Mouse (Mus musculus) hindbrain, embryonic 10.5 days (tissue): ENCODE measurements around the gene Cela1. TPM values are rescaled to one million over a fixed set of nuclear protein-coding genes. Genes with fewer than 3 reads are reported as not detected.

Source experiments
- DNase-seq: peaks from one replicate; pipeline ENCODE4 v3.0.0-alpha.2; 2017; ENCODE audit warnings: low spot score
- H3K27ac ChIP-seq: fragments of 300-500 bp; sonication (generic); 2 replicates; pipeline ENCODE4 v1.5.1; 2016; ENCODE audit warnings: mild to moderate bottlenecking, moderate library complexity
- H3K27me3 ChIP-seq: fragments of 300-500 bp; sonication (generic); 2 replicates; pipeline ENCODE4 v1.6.1; 2016; ENCODE audit warnings: mild to moderate bottlenecking; ENCODE audit not compliant: poor library complexity, insufficient read depth, severe bottlenecking
- H3K36me3 ChIP-seq: fragments of 300-500 bp; sonication (generic); 2 replicates; pipeline ENCODE4 v1.6.1; 2016; ENCODE audit warnings: mild to moderate bottlenecking, moderate library complexity
- H3K4me1 ChIP-seq: fragments of 300-500 bp; sonication (generic); replicated peaks from 2 replicates; pipeline ENCODE4 v1.6.1; 2016; ENCODE audit warnings: mild to moderate bottlenecking
- H3K4me3 ChIP-seq: fragments of 300-500 bp; sonication (generic); 2 replicates; pipeline ENCODE4 v1.5.1; 2016; ENCODE audit warnings: mild to moderate bottlenecking, moderate library complexity
- H3K9me3 ChIP-seq: fragments of 300-500 bp; sonication (generic); 2 replicates; pipeline ENCODE4 v1.6.1; 2016; ENCODE audit warnings: mild to moderate bottlenecking, moderate library complexity
- WGBS: fragments of 180-500 bp; shearing (Covaris S2); methylation state at CpG from one replicate; pipeline ENCODE4 v1.1.7; 2016; 5-methylcytosine and 5-hydroxymethylcytosine counted together
- polyA plus RNA-seq: library from polyadenylated mRNA; unstranded; fragments of >200 nt; fragmentation: Nextera tagmentation; extraction: Ambion mirVana; gene quantifications from 2 replicates; pipeline ENCODE4 v1.2.1, GENCODE M21; 2016

Cela1 gene
- polyA plus RNA-seq, 1 experiment from 2014 or later, result 1.6 TPM

DNA sequence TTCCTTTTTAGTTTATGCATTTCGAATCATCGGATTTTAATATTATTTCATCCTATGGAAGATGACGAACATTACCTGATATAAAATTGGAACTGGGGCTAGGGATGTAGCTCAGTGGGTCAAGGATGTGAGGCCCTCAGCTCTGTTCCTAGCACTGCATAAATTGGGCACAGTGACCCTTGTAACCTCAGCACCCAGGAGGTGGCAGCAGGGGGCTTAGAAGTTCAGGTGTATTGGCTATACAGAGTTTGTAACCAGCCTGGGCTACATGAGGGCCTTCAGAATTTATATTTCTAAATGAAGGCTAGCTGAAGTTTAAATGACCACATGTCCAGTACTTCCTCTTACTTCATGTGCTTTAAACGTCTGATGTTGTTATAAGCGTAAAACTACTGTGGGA lies 33.7 kb upstream of the Cela1 start:
- no peak overlapping the region for H3K4me3 ChIP-seq
- no peak overlapping the region for H3K27ac ChIP-seq
- no peaks in the 10 kb centered on the region for H3K36me3 ChIP-seq
- peaks cover 14% of the 10 kb centered on the region; the same call in 1 of the 2 replicates for H3K27me3 ChIP-seq
- no peaks in the 10 kb centered on the region for H3K9me3 ChIP-seq
- DNase-seq, result no peak
- H3K4me1 ChIP-seq, result no peaks in the 10 kb centered on the region; the same call in 1 of the 2 replicates
- WGBS, result 91% methylated on average over 5 of the region's 5 CpGs

DNA sequence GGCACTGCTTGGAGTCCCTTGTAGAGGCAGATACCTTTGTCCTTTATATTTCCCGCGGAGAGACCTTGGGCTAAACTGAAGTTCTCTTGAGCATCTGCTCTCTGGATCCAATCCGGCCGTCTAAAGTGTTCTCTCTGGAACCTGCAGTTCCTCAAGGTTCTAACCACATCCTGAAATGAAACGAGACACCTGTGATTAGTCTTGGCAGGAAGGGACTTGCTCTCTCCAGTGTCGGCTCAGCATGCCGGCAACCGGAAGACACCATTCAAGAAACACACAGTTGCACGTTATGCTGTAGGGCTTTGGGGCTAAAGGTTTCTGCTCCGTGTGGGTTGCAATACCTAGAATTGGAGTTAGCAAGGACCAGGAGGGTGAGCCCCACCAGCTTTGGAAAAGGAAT lies 32.3 kb upstream of the Cela1 start:
- WGBS, result 91% methylated on average over 10 of the region's 10 CpGs
- Histone ChIP-seq H3K27ac (no peak overlapping the region), H3K9me3 (no peaks in the 10 kb centered on the region), H3K4me1 (no peaks in the 10 kb centered on the region; the same call in 1 of the 2 replicates), H3K36me3 (no peaks in the 10 kb centered on the region), H3K27me3 (0 out of 2 replicates have a peak, but pooled peaks cover 10% of the 10 kb centered on the region), H3K4me3 (no peak overlapping the region)
- DNase-seq, result no peak

DNA sequence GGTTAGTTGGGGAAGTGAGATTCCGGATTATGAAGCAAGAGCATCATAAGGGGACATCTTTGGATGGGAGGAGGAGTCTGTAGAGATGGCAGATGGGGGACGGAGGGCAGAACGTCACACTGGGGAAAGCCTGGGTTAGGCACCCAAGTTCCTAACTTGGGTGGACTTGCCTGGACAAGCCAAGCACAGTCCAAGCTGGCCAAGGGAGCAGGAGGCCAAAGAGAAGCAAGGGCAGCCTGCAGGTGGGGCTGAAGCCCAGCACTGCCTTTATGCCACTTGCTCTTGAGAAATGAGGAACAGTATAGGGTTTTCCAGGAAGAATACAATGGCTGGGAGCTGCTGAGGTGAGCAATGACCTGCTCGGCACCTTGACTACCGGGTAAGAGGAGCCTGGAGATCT lies 31.5 kb upstream of the Cela1 start:
- H3K27ac ChIP-seq, result no peak overlapping the region
- H3K27me3 ChIP-seq, result 0 out of 2 replicates have a peak, but pooled peaks cover 10% of the 10 kb centered on the region
- no peaks in the 10 kb centered on the region for H3K36me3 ChIP-seq
- 92% methylated on average over 5 of the region's 5 CpGs for WGBS
- H3K4me1 ChIP-seq, result no peaks in the 10 kb centered on the region; the same call in 1 of the 2 replicates
- no peaks in the 10 kb centered on the region for H3K9me3 ChIP-seq
- no peak for DNase-seq
- H3K4me3 ChIP-seq, result no peak overlapping the region

DNA sequence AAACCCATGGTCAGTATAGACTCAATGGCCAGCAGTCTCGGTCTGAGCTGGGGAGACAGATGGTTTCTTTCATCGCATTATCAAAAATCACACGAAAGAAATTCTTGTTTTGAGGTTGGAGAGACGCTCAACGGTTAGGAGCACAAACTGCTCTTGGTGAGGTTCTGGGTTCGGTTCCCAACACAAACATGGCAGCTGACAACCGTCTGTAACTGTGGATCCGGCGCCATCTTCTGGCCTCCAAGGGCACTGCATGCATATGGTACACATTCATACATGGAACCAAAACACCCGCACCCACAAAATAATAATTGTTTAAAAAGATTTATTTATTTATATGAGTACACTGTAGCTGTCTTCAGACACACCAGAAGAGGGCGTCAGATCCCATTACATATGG lies 30.9 kb upstream of the Cela1 start:
- H3K27me3 ChIP-seq, result 0 out of 2 replicates have a peak, but pooled peaks cover 10% of the 10 kb centered on the region
- H3K27ac ChIP-seq, result no peak overlapping the region
- no peaks in the 10 kb centered on the region for H3K9me3 ChIP-seq
- H3K36me3 ChIP-seq, result no peaks in the 10 kb centered on the region
- WGBS, result 78% methylated on average over 11 of the region's 11 CpGs
- no peaks in the 10 kb centered on the region; the same call in 1 of the 2 replicates for H3K4me1 ChIP-seq
- H3K4me3 ChIP-seq, result no peak overlapping the region
- no peak for DNase-seq

DNA sequence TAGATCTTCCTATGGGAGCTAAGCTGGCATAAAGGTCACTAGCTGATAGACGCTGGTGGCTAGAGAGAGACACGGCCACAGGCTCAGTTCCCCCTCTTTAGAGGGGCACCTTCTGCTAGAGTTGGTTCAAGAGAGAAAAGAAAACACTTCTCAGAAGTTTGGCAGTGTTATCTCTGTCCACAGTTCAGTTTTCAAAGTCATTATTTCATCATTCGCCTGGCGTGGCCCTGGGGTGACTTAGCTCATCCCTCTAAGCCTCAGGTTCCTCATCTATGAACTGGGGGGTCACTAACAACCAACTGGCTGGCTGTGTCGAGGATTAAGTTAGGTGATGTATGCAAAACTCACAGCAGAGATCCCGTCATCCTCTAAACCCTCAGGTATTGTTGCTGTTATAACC lies 30.2 kb upstream of the Cela1 start:
- 0 out of 2 replicates have a peak, but pooled peaks cover 6% of the 10 kb centered on the region for H3K27me3 ChIP-seq
- H3K4me3 ChIP-seq, result no peak overlapping the region
- H3K36me3 ChIP-seq, result no peaks in the 10 kb centered on the region
- no peaks in the 10 kb centered on the region for H3K9me3 ChIP-seq
- 84% methylated on average over 6 of the region's 6 CpGs for WGBS
- no peaks in the 10 kb centered on the region; the same call in 1 of the 2 replicates for H3K4me1 ChIP-seq
- H3K27ac ChIP-seq, result no peak overlapping the region
- DNase-seq, result no peak

DNA sequence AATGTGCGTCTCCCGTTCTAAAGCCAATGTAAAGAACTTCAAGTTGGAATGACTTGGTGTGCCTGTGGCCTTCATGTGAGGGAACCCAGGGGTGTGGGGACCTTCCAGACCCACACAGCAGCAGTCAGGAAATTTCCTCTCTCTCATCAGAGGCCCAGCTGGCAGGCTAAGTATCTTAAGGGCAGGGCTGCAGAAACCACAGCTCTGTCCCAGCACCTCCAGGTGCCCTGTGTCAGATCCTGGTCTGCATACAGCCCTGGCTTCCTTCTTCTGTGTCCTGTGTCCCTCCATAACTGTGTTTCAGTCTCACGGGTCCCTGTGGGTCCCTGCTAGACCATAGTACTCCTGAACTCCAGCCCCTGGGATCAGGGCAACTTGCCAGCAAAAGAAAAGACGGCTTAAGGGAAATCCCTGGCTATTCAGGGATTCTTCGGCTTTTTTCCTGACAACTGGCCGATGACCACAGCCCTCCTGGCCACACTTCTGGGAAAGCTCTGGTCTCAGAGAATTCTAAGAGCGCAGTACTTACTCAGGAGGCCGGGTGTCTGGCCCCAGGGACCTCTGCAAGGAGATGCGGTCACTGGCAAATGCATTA lies 27.8 kb upstream of the Cela1 start:
- Histone ChIP-seq H3K4me1 (peaks cover 6% of the 10 kb centered on the region; the same call in 1 of the 2 replicates), H3K36me3 (no peaks in the 10 kb centered on the region), H3K9me3 (no peaks in the 10 kb centered on the region), H3K27ac (no peak overlapping the region), H3K4me3 (no peak overlapping the region), H3K27me3 (0 out of 2 replicates have a peak, but pooled peaks cover 6% of the 10 kb centered on the region)
- 82% methylated on average over 9 of the region's 9 CpGs for WGBS
- DNase-seq, result no peak

DNA sequence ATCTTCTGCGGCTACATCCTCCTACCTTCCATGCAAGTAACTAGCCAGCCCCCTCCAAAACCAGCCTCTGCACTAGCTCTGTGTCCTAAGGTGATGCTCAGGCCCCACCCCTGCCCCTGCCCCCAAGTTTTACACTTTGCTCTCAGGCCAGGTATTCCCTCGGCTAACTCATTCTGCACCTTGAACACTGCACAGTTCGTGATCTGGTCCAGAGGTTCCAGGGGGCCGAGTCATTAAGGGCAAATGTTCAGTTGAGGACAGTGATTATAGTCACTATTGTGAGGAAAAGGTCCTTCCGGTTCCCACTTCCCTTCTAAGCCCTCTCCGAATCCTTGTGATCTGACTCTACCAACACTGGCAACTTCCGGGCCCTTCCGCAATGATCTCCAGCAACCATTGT lies 26.7 kb upstream of the Cela1 start:
- Histone ChIP-seq H3K36me3 (no peaks in the 10 kb centered on the region), H3K27me3 (0 out of 2 replicates have a peak, but pooled peaks cover 6% of the 10 kb centered on the region), H3K4me1 (peaks cover 6% of the 10 kb centered on the region; the same call in 1 of the 2 replicates), H3K27ac (no peak overlapping the region), H3K9me3 (no peaks in the 10 kb centered on the region), H3K4me3 (no peak overlapping the region)
- whole genome bisulfite sequencing, result 94% methylated on average over 8 of the region's 8 CpGs
- DNase-seq, result no peak

DNA sequence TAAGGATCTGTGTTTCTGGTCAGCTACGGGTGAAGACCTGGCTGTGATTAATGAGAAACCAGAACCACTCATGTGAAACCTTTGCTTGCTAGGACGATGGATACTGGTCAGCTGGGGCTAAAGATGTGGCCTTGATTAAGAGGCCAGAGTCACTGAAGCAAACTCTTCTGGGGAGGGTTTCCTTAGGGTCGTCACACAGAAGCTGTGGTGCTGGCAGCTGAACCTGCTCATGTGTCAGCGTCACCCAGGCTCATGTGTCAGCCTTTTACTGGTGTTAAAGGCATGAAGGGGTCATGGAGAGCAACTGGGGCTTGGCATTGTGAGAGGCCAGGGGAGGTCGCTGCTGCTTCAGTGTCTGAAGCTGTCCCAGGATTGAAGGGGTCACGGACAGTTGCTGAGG lies 23.1 kb upstream of the Cela1 start:
- no peak for DNase-seq
- H3K4me3 ChIP-seq, result no peak overlapping the region
- H3K36me3 ChIP-seq, result no peaks in the 10 kb centered on the region
- no peaks in the 10 kb centered on the region for H3K9me3 ChIP-seq
- 0 out of 2 replicates have a peak, but pooled peaks cover 2% of the 10 kb centered on the region for H3K27me3 ChIP-seq
- no peak overlapping the region for H3K27ac ChIP-seq
- H3K4me1 ChIP-seq, result peaks cover 12% of the 10 kb centered on the region
- 60% methylated on average over 6 of the region's 6 CpGs for WGBS

DNA sequence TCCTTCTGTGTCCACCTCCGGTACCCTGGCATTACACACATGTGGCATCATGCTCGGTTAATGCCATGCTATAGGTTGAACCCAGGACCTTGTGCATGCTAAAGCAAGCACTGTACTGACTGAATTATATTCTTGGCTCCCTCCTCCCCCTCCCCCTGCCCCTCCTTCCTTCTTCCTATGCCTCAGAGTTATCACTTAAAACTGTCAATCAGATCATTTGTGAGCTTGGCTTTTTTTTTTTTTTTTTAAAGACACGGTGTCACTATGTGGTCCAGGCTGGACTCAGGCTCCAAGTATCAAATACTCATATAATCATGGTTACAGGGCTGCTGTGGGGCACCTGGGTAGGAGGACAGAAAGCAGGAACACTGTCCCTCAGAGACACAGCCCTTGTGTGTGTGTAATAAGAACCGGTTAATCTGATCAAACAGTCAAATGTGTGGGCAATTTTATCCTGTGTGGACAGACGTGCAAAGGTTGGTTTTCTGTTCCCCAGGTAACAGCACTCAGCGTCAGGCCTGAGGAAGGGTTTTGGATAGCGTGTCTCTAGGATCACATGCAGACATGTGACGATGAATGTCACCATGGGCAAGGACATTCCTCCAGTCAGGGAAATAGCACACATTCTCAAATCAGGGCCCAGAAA lies 20.8 kb upstream of the Cela1 start:
- H3K27ac ChIP-seq, result no peak overlapping the region
- 86% methylated on average over 8 of the region's 8 CpGs for WGBS

DNA sequence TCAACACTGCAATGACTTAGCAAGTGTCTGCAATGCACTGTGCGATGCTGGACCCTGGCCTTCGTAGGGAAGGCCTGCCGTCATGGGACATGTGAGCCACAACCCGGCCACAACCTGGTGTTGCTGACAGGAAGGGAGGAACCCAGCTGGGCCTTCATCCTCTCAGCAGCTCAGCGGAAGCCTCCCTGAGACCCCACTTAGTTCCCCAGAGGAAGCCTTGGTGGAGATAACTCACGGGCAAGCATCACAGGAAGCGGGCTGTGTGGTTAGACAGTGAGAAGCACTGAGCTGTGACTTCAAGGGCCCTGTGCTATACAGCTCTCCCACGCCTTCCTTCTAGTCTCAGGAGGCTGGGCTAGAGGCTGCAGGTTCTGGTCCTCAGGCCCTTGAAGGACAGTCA lies 18.5 kb upstream of the Cela1 start:
- Histone ChIP-seq H3K27me3 (peaks cover 28% of the 10 kb centered on the region), H3K36me3 (no peaks in the 10 kb centered on the region), H3K4me1 (peaks cover 23% of the 10 kb centered on the region), H3K9me3 (no peaks in the 10 kb centered on the region), H3K27ac (no peak overlapping the region), H3K4me3 (no peak overlapping the region)
- no peak for DNase-seq
- WGBS, result 68% methylated on average over 8 of the region's 8 CpGs

More for the DNA sequence above, 20.8 kb upstream of the Cela1 start:
- peaks cover 17% of the 10 kb centered on the region for H3K27me3 ChIP-seq
- no peak overlapping the region for H3K4me3 ChIP-seq
- peaks cover 21% of the 10 kb centered on the region for H3K4me1 ChIP-seq
- no peak for DNase-seq
- no peaks in the 10 kb centered on the region for H3K36me3 ChIP-seq
- no peaks in the 10 kb centered on the region for H3K9me3 ChIP-seq

DNA sequence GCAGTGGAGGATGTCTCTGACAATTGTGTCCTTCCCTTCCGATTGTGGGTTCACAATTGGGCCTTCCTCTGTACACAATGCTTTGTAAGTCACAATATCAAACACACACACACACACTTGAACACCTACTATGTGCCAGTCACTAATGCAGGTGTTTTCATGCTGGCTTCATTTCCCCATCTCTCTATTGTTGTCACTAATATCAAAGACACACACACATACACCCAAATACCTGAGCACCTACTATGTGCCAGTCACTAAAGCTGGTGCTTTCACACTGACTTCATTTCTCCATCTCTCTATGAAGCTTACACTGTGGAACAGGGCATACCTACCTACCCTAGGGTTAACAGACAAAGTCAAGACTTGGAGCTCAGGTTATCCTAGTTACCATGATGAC lies 17.7 kb upstream of the Cela1 start:
- DNase-seq, result no peak
- Histone ChIP-seq H3K27me3 (peaks cover 28% of the 10 kb centered on the region), H3K4me1 (peaks cover 17% of the 10 kb centered on the region), H3K27ac (no peak overlapping the region), H3K36me3 (no peaks in the 10 kb centered on the region), H3K4me3 (no peak overlapping the region), H3K9me3 (no peaks in the 10 kb centered on the region)
- WGBS, result 79% methylated on average over 1 of the region's 1 CpGs

DNA sequence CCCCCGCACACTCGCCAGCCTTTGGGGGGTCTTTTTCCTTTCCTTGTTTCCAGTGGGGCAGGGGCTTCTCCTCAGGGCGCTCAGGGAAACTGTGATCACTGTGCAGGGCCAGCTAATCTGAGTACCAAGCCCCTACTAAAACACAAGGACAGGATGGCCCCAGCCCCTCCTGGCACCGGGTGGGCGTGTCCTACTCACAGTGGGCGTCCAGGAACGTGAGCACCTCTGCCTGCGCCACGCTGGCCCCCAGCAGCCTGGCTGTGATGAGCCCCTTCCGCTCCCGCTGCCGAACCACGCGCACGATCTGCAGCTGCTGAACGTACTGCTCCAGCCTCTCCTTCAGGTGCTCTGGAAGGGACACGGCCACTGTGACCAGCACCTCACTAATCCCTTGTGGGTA lies 16.2 kb upstream of the Cela1 start:
- H3K4me3 ChIP-seq, result peak overlapping the region; percentile 18; the same call in 1 of the 2 replicates
- no peak overlapping the region for H3K27ac ChIP-seq
- DNase-seq, result no peak
- 10% methylated on average over 17 of the region's 17 CpGs for WGBS
- peaks cover 17% of the 10 kb centered on the region for H3K4me1 ChIP-seq
- H3K27me3 ChIP-seq, result peaks cover 28% of the 10 kb centered on the region
- no peaks in the 10 kb centered on the region for H3K36me3 ChIP-seq
- no peaks in the 10 kb centered on the region for H3K9me3 ChIP-seq

DNA sequence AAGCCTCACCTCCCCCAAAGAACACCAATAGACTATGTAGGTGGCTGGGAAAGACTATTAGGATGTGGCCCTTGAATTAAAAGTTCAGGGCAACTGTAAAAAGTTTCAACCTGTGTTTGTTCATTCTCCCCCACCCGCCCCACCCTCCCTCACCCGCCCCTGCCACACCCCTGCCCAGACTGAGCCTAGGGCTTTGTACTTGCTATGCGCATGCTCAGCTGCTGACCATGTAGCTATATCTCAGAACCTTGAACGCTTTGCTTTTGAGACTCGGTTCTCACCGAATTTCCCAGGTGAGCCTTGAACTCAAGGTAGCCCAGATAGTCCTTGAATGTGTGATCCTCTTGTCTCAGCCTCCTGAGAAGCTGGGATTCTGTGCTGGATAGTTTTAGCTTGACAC lies 14.1 kb upstream of the Cela1 start:
- 80% methylated on average over 6 of the region's 6 CpGs for WGBS
- DNase-seq, result no peak
- Histone ChIP-seq H3K4me1 (peaks cover 17% of the 10 kb centered on the region), H3K36me3 (no peaks in the 10 kb centered on the region), H3K4me3 (no peak overlapping the region), H3K27ac (no peak overlapping the region), H3K9me3 (no peaks in the 10 kb centered on the region), H3K27me3 (peaks cover 28% of the 10 kb centered on the region)
